Mouse (Mus musculus) frontal cortex, postnatal 10 days (tissue): Measurements from ENCODE around the gene Shd.

Experiments used
- DNase-seq, 2 experiments: peaks; one replicate each; pipeline ENCODE4 v3.0.0; 2022; ENCODE audit warnings: low spot score in 2 of 2, mixed read lengths in 1 of 2

The Shd gene

GRCm38 (mm10) chr17:55958918-55959728 is 11.1 kb upstream of the Shd start, which contains the start of gene Yju2:
Gene Yju2, plus strand, starts transcription at chr17:55959099.
- peak; percentile 90 to 92 for DNase-seq

DNA sequence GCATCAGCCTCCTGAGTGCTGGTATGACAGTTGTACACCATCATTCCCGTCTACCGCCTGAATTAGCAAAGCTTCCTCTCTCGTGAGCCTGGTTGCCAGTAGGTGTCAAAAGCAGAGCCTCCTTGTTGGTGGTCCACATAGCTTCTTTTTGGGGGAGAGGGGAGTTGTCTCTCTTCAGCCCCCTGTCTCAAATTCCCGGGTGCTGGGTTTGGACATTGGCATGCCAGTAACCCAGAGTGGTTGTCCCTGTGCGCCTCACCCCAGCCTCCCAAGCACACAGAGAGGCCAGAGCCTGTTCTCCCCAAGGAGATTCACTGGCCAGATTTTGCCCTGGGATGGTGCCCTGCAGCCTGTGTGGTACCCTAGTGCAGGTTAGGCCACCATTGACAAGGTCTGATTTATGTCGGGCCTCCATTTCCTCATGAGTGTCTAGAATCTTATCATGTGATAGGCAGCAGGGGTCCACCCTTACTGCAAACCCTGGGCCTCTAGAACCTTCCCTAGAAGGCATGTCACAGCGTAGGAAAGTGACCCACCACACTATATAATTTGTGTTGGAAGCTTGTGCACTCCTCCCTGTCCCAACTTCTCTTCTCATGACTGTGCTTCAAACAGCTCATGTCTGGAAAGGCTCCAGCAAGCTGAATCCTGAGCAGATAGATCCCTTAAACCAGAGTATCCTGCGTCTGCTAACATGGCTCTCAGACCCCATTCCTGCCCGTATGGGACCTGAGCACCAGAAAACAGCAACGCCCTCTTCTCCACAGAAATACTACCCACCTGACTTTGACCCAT is 10.1 kb upstream of the Shd start:
- no peak for DNase-seq

- DNase-seq = peak; percentile 5 to 8
Observed at GRCm38 (mm10) chr17:55960791-55961190, 9.5 kb upstream of the Shd start.

DNA sequence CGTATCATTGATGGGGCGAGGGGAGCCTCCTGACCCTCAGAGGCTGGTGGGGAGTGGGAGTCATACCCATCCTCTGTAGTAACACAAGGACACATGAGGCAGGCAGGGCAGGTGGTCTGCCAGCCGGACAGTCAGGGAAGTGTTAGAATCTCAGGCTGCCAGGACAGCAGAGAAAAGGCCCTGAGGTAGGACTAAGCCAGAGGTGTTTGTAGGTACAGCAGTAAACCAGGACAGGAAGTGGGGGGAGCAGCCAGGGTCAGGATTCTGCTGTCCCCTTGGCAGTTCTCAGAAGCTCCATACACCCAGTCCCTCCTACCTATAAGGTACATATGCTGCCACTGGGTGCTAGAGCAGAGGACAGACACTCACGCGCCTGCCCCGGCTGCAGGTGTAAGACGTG is 8.6 kb upstream of the Shd start:
- peak in 1 of 2 experiments; percentile 6 for DNase-seq

DNA sequence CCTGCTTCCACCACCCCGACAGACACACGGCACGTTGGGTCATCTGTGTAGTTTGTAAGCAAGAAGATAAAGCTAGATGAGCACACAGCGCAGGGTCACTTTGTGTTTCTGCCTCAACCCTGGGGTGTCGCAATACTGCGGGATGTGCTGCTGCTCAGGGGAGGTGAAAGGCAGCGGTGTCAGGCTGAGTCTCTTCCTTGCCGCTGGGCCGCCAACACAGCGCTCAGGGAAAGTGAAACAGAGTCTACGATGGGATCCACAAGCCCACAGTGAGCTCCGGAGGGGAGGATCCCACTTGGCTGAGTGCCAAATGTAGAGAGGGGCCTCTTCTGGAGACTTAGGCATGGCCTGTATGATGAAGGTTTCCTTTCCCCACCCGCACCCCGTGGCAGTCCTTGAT is 7.1 kb upstream of the Shd start:
- DNase-seq = peak in 1 of 2 experiments; percentile 6

- DNase-seq = peak in 1 of 2 experiments; percentile 5
Observed at GRCm38 (mm10) chr17:55964496-55964895, 5.8 kb upstream of the Shd start.

- DNase-seq = peak in 1 of 2 experiments; percentile 8
Observed at GRCm38 (mm10) chr17:55964996-55965395, 5.3 kb upstream of the Shd start.

GRCm38 (mm10) chr17:55967186-55967585 is 3.1 kb upstream of the Shd start:
- no peak for DNase-seq

GRCm38 (mm10) chr17:55968210-55968609 is 2.1 kb upstream of the Shd start:
- no peak for DNase-seq

GRCm38 (mm10) chr17:55969560-55969959 is 707 bp upstream of the Shd start:
- DNase-seq = peak in 1 of 2 experiments; percentile 57

DNA sequence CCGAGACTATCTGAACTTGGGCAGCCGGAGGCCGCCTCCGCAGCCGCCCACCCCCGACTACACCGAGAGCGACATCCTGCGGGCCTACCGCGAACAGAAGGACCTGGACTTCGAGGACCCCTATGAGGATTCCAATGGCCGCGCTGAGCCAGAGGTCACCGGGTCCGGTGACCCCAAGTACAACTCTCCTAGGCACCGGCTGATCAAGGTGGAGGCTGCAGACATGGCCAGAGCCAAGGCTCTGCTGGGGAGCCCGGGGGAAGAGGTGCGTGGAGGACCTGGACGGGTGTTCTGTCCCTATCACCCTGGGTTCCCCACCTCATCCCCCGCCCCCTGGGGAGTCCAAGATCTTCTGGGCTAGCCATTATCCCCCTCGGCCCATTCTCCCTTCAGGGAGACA is 1.2 kb downstream of the Shd start:
- DNase-seq = no peak

- DNase-seq = peak in 1 of 2 experiments; percentile 78
Observed at GRCm38 (mm10) chr17:55976255-55976862, 6.1 kb downstream of the Shd start.

DNA sequence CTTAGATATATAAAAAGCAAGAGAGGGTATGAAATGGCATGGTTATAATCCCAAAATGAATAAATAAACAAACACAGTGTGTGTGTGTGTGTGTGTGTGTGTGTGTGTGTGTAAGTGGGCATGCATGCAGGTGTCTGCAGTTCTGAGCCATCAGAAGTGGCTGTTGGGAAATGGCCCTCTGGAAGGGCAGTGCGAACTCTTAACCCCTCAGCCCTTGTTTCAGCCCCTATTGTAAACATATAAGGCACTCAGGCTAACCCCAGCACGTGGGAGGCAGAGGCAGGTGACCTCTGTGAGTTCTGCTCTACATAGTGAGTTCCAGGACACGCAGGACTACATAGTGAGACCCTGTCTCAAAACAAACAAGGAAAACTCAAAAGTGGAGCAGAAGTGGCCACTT is 7.0 kb downstream of the Shd start:
- DNase-seq = no peak

DNA sequence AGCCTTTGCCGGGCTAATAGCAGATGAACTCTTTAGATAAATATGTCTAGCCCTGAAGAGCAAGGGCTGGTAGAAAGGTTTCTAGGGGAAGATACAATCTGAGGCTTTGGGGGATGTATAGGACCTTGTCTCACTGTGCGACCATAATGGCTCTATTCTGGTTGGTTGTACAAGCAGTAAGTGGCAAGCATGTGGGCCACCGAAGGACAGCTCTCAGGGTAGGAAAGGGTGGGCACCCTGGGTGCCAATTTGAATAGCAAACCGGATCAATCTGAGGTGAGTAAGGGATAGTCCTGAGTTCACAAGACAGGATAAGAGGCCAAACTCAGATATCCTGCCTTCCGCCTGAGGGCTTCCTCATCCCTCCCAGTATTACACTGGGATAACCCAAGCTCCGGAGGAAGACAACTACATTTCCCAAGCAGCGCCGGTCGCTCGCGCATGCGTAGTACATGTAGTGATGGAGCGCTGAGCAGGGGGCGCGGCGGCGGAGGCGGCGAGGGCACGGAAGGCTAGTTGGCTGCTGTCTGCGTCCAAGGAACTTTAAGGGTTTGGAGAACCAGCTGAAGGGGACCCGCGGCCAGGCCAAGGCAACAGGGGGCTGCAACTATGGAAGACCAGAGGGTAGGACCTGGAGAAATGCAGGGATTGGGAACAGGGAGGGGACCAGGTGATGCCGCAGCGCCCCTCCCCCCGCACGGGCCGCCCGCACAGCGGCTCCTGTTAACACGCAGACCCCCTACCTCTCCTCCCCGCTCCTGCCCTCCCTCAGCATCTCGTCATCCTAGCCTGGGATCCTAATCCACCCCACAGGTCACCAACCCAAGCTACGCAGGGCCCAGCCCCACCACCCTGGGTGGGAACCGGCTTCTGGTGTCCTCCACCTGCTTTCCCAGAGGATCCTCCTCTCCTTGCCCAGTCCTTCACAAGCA is 16.0 kb downstream of the Shd start, which contains the start of gene Fsd1:
TSS of gene Fsd1 (plus strand) at position 480 of the 932 bp plus-strand sequence.
- peak; percentile 76 to 81 for DNase-seq

DNA sequence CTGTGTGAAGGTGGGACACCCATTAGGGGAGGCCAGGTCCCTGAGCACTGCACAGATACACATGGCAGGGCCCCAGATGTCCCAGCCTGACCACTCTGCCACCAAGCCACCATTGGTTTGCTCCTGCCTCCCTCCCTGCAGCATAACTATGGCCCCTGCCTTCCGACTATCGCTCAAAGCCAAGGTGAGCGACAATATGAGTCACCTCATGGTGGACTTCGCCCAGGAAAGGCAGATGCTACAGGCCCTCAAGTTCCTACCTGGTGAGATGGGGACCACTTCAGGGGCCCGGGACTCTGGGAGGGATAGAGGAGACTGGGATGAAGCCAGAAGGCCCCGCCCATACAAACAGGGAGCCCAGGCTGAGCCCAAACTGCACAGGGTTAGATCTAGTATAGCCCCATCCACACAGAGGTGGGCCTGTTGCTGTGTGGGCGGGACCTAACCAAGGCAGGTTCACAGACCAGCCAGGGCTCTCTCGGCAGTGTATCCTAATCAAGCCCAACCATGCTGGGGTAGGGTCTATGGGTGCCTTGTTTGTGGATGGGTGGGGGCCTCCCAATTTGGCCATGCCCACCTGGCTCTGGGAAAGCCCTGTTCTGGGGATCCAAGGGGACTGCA is 20.1 kb downstream of the Shd start:
- no peak for DNase-seq

DNA sequence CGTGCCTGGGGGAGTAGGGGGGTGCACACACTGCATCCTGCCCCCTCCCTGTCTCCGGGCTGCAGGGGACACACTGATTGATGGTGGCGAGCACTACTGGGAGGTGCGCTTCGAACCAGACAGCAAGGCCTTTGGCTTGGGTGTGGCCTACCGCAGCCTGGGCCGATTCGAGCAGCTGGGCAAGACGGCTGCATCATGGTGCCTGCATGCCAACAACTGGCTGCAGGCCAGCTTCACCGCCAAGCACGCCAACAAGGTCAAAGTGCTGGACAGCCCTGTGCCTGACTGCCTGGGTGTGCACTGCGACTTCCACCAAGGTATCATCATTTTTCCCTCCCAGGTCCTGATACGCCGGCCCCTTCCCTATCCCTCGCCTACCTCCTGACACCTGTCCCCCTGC is 25.7 kb downstream of the Shd start:
- DNase-seq = no peak

DNA sequence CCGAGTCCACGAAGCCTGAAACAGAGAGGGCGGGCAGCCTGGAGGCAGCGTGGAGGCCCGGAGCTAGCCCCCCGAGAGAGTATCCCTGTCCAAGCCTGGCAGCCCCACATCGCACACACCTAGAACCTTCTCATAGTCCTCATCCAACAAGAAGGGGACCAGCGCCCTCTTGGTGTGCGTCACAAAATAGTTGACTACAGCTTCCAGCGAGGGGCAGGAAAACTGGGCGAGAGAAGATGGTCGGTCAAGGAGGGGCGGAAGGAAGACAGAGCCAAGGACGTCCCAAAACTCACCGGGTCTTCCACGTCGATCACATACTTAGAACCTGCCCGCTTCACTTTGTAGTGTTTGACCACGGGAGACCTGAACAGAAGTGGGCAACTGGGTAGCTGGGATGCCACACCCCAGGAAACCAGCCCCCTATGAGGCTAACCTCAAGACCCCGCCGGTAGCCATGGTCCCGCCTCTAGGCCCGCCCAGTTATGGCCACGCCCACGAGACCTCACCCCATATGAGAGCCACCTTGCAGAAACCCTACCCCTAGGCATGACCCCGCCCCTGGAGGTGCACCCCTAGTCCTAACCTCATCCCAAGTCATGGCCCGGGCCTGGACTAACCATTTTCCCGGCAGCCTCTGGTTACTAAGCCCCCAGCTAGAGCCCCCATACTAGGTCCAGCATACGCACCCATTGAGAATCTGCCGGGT is 29.7 kb downstream of the Shd start:
- no peak for DNase-seq

DNA sequence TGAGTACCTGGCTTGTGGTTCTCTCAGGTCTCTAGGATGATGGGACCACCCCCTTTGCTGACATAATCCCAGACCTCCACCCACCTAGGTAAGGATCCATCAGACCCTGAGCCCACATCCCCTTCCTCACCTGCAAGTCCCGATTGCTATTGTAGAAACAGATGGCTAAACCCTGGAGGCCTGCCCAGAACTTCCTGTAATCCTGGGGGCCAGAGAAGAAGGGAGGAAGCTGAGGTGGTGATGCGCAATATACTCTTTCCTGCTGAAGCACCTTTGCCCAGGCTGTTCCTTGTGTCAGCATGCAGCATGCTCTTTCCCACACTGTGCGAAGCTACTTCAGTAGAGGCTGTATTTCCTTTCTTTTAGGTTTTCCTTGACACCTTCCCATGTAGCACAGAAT is 32.7 kb downstream of the Shd start:
- DNase-seq = no peak

- no peak for DNase-seq
Observed at GRCm38 (mm10) chr17:56005415-56006061, 35.3 kb downstream of the Shd start, which contains the start of the genes Stap2 and Mpnd. Gene Stap2, minus strand, starts transcription at chr17:56005584. Gene Mpnd, plus strand, starts transcription at chr17:56005711.
